Mouse (Mus musculus) cerebellum, adult 9-11 months (tissue): ENCODE measurements around the gene Tdpoz4.
"Not testable (repeated sequence)": the region's sequence is repeated elsewhere in the genome, so short reads cannot be mapped to it uniquely, and the experiment has no call there.

Experiments used
- DNase-seq: peaks from one replicate; pipeline ENCODE4 v3.0.0; 2022

The Tdpoz4 gene

GRCm38 (mm10) chr3:93796098-93796497 lies at the start of gene Tdpoz4:
Tdpoz4 (plus strand) TSS chr3:93796398.
- not testable (repeated sequence) for DNase-seq

- DNase-seq, result not testable (repeated sequence)
These were observed 42.2 kb upstream of the Tdpoz4 start for GRCm38 (mm10) chr3:93754022-93754421.

GRCm38 (mm10) chr3:93772700-93773099 lies 23.5 kb upstream of the Tdpoz4 start, which contains the start of gene Gm5773:
Gm5773 (plus strand) TSS chr3:93773000.
- DNase-seq, result not testable (repeated sequence)

GRCm38 (mm10) chr3:93813341-93813740 lies 17.1 kb downstream of the Tdpoz4 start:
- not testable (repeated sequence) for DNase-seq

- DNase-seq, result not testable (repeated sequence)
These were observed 29.5 kb downstream of the Tdpoz4 start, which contains the start of gene Tdpoz3 for GRCm38 (mm10) chr3:93825720-93826119. Tdpoz3 (plus strand) TSS chr3:93826020.
